Comparison of ENCODE assay signal across 17 mouse cellular contexts in genomic region chr4:70463302-70463701, GRCm38 (mm10).
"Had no signal": no experiment of that assay in that cellular context is flagged by ENCODE, and none has a peak within 500 bp of the region (broad histone marks: within the 10 kb centered on the region; RNA-seq: fewer than 3 reads in every experiment).

No protein-coding gene starts in this region.

- H3K27ac ChIP-seq: midbrain, embryonic 10.5 days; midbrain, embryonic 12.5 days had no signal

- H3K9ac ChIP-seq: lung, embryonic 14.5 days; midbrain, embryonic 12.5 days had no signal

- ATAC-seq: midbrain, embryonic 16.5 days had no signal

- H3K4me1 ChIP-seq: midbrain, embryonic 10.5 days; midbrain, embryonic 12.5 days had no signal

- H3K4me3 ChIP-seq: midbrain, embryonic 10.5 days; midbrain, embryonic 12.5 days; myocyte had no signal

- DNase-seq: lung, adult 18-20 months; lung, embryonic 14.5 days; lung, postnatal 10 days; lung, postnatal 4 days; midbrain, embryonic 14.5 days; retina, postnatal 1 day; right cerebral cortex, adult 18-20 months; right cerebral cortex, postnatal 25 days; right cerebral cortex, postnatal 4 days; spleen, adult 18-20 months; thymus, adult 18-20 months; thymus, postnatal 14 days; thymus, postnatal 36 days had no signal

- H3K9me3 ChIP-seq: midbrain, embryonic 10.5 days; midbrain, embryonic 12.5 days had no signal

- H3K27me3 ChIP-seq: midbrain, embryonic 12.5 days had no signal

- H3K4me2 ChIP-seq: lung, embryonic 14.5 days; midbrain, embryonic 12.5 days had no signal
